Mouse (Mus musculus) liver, postnatal 0 days (tissue): ENCODE results near the gene Tas1r2. TPM values are rescaled to one million over a fixed set of nuclear protein-coding genes. Genes with fewer than 3 reads are reported as not detected.

Experiments
- ATAC-seq: fragments of 200-750 bp; cut with Nextera tagmentation; 2 replicates; pipeline ENCODE4 v1.8.0; 2017; ENCODE audit warnings: mild to moderate bottlenecking, moderate library complexity
- DNase-seq: peaks from one replicate; pipeline ENCODE4 v3.0.0-alpha.2; 2016
- H3K27ac ChIP-seq: fragments of 300-500 bp; sonication (generic); 2 replicates; pipeline ENCODE4 v1.5.1; 2014; ENCODE audit warnings: antibody characterized with exemption, moderate library complexity, mild to moderate bottlenecking, low read depth
- H3K27me3 ChIP-seq: fragments of 300-500 bp; sonication (generic); 2 replicates; pipeline ENCODE4 v1.6.1; 2014; ENCODE audit warnings: low read length, control low read depth, mixed read lengths; ENCODE audit not compliant: insufficient read depth
- H3K36me3 ChIP-seq: fragments of 300-500 bp; sonication (generic); replicated peaks from 2 replicates; pipeline ENCODE4 v1.6.1; 2014; ENCODE audit warnings: mild to moderate bottlenecking, control low read depth, low read length, moderate library complexity, mixed read lengths; ENCODE audit not compliant: insufficient read depth
- H3K4me1 ChIP-seq: fragments of 300-500 bp; sonication (generic); 2 replicates; pipeline ENCODE4 v1.6.1; 2014; ENCODE audit warnings: antibody characterized with exemption, mild to moderate bottlenecking, control low read depth; ENCODE audit not compliant: insufficient read depth
- H3K4me2 ChIP-seq: fragments of 300-500 bp; sonication (generic); 2 replicates; pipeline ENCODE4 v1.6.1; 2014; ENCODE audit warnings: low read depth, mild to moderate bottlenecking, low read length, moderate library complexity, mixed read lengths
- H3K4me3 ChIP-seq: fragments of 300-500 bp; sonication (generic); 2 replicates; pipeline ENCODE4 v1.5.1; 2014; ENCODE audit warnings: low read depth, low read length
- H3K9ac ChIP-seq: fragments of 300-500 bp; sonication (generic); replicated peaks from 2 replicates; pipeline ENCODE4 v1.6.1; 2014; ENCODE audit warnings: mild to moderate bottlenecking, moderate library complexity
- H3K9me3 ChIP-seq: fragments of 300-500 bp; sonication (generic); 2 replicates; pipeline ENCODE4 v1.6.1; 2016; ENCODE audit warnings: mild to moderate bottlenecking, control low read depth, low read length, mixed read lengths
- CTCF ChIP-seq: sonication (generic); IDR thresholded peaks from 2 replicates; pipeline ENCODE4 v1.5.1; 2016; ENCODE audit warnings: antibody characterized with exemption, low read depth
- EP300 ChIP-seq: IDR thresholded peaks from 2 replicates; pipeline ENCODE4 v1.6.1; 2016; ENCODE audit warnings: antibody characterized with exemption, low read depth, mild to moderate bottlenecking
- WGBS: fragments of 180-500 bp; shearing (Covaris S2); extraction: QIAGEN DNeasy Blood & Tissue Kit; methylation state at CpG from one replicate; pipeline ENCODE4 v1.1.7; 2014; ENCODE audit not compliant: insufficient replicate concordance; 5-methylcytosine and 5-hydroxymethylcytosine counted together
- polyA plus RNA-seq: library from polyadenylated mRNA; unstranded; fragments of >200 nt; fragmentation: Nextera tagmentation; extraction: Ambion mirVana; gene quantifications from 2 replicates; pipeline ENCODE4 v1.2.1, GENCODE M21; 2015

Tas1r2 gene
- polyA plus RNA-seq = not detected in 2 replicates

GRCm38 (mm10) chr4:139653238-139653637 lies at the start of gene Tas1r2:
Gene Tas1r2, plus strand, starts transcription at chr4:139653538.
- 69% methylated on average over 8 of the region's 8 CpGs for WGBS
- no peaks in the 10 kb centered on the region for H3K9me3 ChIP-seq
- no peak within 1 kb of the TSS for H3K4me2 ChIP-seq
- H3K9ac ChIP-seq = no peak within 1 kb of the TSS
- no peaks in the 10 kb centered on the region for H3K4me1 ChIP-seq
- ATAC-seq (no peak), DNase-seq (no peak)
- H3K36me3 ChIP-seq = peaks cover 11% of the 10 kb centered on the region
- H3K27ac ChIP-seq = no peak within 1 kb of the TSS
- H3K4me3 ChIP-seq = no peak within 1 kb of the TSS
- TF ChIP-seq CTCF (no peak), EP300 (no peak)
- no peaks in the 10 kb centered on the region for H3K27me3 ChIP-seq

GRCm38 (mm10) chr4:139605216-139605615 lies 48.1 kb upstream of the Tas1r2 start:
- Histone ChIP-seq H3K27me3 (no peaks in the 10 kb centered on the region), H3K9ac (no peak overlapping the region), H3K27ac (no peak overlapping the region), H3K4me3 (no peak overlapping the region), H3K9me3 (no peaks in the 10 kb centered on the region), H3K4me1 (peaks cover 18% of the 10 kb centered on the region), H3K4me2 (no peak overlapping the region), H3K36me3 (peaks cover 11% of the 10 kb centered on the region; the same call in 1 of the 2 replicates)
- DNase-seq = no peak
- no peak for TF ChIP-seq EP300
- no peak for TF ChIP-seq CTCF
- ATAC-seq = no peak
- 75% methylated on average over 11 of the region's 11 CpGs for WGBS

- whole genome bisulfite sequencing = 82% methylated on average over 5 of the region's 5 CpGs
- TF ChIP-seq EP300 (no peak), CTCF (no peak)
- ATAC-seq (no peak), DNase-seq (no peak)
- Histone ChIP-seq H3K36me3 (peaks cover 11% of the 10 kb centered on the region; the same call in 1 of the 2 replicates), H3K4me2 (no peak overlapping the region), H3K27ac (no peak overlapping the region), H3K27me3 (no peaks in the 10 kb centered on the region), H3K9me3 (no peaks in the 10 kb centered on the region), H3K4me1 (peaks cover 13% of the 10 kb centered on the region), H3K9ac (no peak overlapping the region), H3K4me3 (no peak overlapping the region)
Measured at GRCm38 (mm10) chr4:139606732-139607131, 46.6 kb upstream of the Tas1r2 start.

GRCm38 (mm10) chr4:139608975-139609374 lies 44.4 kb upstream of the Tas1r2 start:
- H3K4me3 ChIP-seq = no peak overlapping the region
- 46% methylated on average over 4 of the region's 4 CpGs for WGBS
- H3K9me3 ChIP-seq = peaks cover 4% of the 10 kb centered on the region; the same call in 1 of the 2 replicates
- peaks cover 20% of the 10 kb centered on the region for H3K36me3 ChIP-seq
- no peak overlapping the region for H3K27ac ChIP-seq
- TF ChIP-seq EP300 = no peak
- TF ChIP-seq CTCF = no peak
- no peak overlapping the region for H3K9ac ChIP-seq
- no peaks in the 10 kb centered on the region for H3K4me1 ChIP-seq
- DNase-seq (no peak), ATAC-seq (no peak)
- H3K4me2 ChIP-seq = no peak overlapping the region
- no peaks in the 10 kb centered on the region for H3K27me3 ChIP-seq

GRCm38 (mm10) chr4:139610954-139611353 lies 42.4 kb upstream of the Tas1r2 start:
- Histone ChIP-seq H3K27ac (no peak overlapping the region), H3K4me1 (peaks cover 3% of the 10 kb centered on the region; the same call in 1 of the 2 replicates), H3K27me3 (no peaks in the 10 kb centered on the region), H3K4me3 (no peak overlapping the region), H3K9me3 (peaks cover 4% of the 10 kb centered on the region; the same call in 1 of the 2 replicates), H3K4me2 (no peak overlapping the region), H3K36me3 (peaks cover 18% of the 10 kb centered on the region), H3K9ac (no peak overlapping the region)
- TF ChIP-seq CTCF (no peak), EP300 (no peak)
- no peak for ATAC-seq
- 65% methylated on average over 6 of the region's 6 CpGs for WGBS
- DNase-seq = no peak

GRCm38 (mm10) chr4:139611542-139611953 lies 41.8 kb upstream of the Tas1r2 start:
- H3K4me2 ChIP-seq = peak overlapping the region; percentile 48; the same call in 1 of the 2 replicates
- peaks cover 18% of the 10 kb centered on the region for H3K36me3 ChIP-seq
- ATAC-seq (peak; percentile 49), DNase-seq (peak; percentile 83)
- H3K27me3 ChIP-seq = no peaks in the 10 kb centered on the region
- no peak overlapping the region for H3K9ac ChIP-seq
- H3K9me3 ChIP-seq = peaks cover 4% of the 10 kb centered on the region; the same call in 1 of the 2 replicates
- H3K4me3 ChIP-seq = no peak overlapping the region; the same call in 1 of the 2 replicates
- TF ChIP-seq CTCF = peak; percentile 98
- no peak for TF ChIP-seq EP300
- no peak overlapping the region for H3K27ac ChIP-seq
- peaks cover 7% of the 10 kb centered on the region; the same call in 1 of the 2 replicates for H3K4me1 ChIP-seq
- 2% methylated on average over 10 of the region's 10 CpGs for WGBS
